Mouse (Mus musculus) ovary, postnatal 10 days (tissue): Measurements from ENCODE around the gene Macrod2.
"Not testable (repeated sequence)": the region's sequence is repeated elsewhere in the genome, so short reads cannot be mapped to it uniquely, and the experiment has no call there.

Source experiments
- DNase-seq: peaks from one replicate; pipeline ENCODE4 v3.0.0; 2022; ENCODE audit warnings: low spot score

Macrod2 gene

GRCm38 (mm10) chr2:140703377-140703776 is 308.3 kb downstream of the Macrod2 start:
- no peak for DNase-seq

DNA sequence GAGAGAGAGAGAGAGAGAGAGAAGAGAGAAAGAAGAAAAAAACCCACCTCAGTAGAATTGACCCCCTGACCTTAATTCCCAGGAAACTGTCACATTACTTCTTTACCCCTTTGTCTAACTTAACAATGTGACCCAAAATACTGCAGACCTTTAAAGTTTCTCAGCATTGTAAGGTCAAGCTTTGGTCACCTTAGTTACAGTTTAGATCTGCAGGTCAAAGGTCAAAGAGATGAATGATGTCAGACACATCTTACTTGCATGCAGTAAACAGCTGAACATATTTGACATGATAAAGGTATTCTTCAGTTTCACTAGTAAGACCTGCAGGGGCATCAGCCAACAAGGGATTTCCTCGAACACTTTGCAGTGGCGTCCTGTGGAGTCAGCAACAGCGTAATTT is 309.0 kb downstream of the Macrod2 start:
- no peak for DNase-seq

DNA sequence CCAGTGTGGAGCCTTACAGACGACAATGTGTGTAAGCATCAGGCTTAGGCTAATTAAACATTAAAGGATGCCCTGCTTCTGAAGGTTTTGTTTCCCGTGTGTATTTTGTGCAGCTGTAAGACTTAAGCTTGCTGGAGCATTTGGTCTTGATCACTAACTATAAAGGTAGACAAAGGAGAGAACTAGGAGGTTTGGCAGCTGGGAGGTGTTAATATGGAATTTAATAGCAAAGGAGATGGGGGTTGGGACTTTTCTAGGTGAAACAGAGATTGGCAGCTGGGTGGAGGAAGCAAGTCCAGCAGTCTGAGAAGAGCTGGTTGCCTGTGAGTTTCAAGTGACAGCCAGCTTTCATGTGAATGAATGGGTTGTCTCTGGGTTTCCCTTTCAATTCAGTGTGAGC is 310.2 kb downstream of the Macrod2 start:
- DNase-seq, result no peak

- no peak for DNase-seq
Observed at GRCm38 (mm10) chr2:140707550-140707949, 312.4 kb downstream of the Macrod2 start.

DNA sequence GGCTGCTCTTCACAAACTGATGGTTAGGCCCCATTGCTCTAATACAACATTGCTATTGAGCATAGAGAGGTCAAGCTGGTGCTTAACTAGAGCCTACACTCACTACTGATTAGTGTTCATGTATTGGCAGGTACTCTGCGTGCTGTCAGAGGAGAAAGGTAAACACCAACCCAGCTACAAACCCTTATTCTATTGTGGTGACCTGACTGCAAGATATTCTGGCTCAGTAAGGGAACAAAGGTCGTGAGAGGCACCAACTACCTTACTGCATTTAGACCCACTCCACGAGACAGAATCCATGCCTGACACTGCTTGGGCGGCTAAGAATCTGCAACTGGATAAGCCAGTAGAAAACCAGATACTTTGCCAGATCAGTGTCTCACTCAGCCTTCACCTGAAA is 320.7 kb downstream of the Macrod2 start:
- no peak for DNase-seq

- no peak for DNase-seq
Observed at GRCm38 (mm10) chr2:140717407-140717806, 322.3 kb downstream of the Macrod2 start.

GRCm38 (mm10) chr2:140732616-140733183 is 337.6 kb downstream of the Macrod2 start:
- no peak for DNase-seq

DNA sequence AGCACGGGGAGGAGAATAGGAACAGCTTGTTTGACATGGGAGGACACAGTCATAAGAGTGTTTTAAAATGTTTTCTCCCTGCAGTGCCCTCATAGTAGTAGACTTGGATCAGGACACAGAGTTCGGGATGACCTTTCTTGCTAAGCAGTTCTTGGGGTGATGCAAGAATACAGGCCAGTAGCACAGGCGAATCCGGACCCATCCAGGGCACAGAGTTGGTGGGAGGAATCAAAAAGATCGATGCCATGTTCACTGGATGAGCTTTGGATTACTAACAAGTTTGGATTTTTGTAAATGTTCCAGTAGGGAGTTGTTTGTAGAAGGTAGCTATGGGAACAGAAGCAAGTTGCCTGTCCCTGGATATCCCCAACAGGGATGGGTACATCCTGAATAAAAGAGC is 345.4 kb downstream of the Macrod2 start:
- DNase-seq, result no peak

DNA sequence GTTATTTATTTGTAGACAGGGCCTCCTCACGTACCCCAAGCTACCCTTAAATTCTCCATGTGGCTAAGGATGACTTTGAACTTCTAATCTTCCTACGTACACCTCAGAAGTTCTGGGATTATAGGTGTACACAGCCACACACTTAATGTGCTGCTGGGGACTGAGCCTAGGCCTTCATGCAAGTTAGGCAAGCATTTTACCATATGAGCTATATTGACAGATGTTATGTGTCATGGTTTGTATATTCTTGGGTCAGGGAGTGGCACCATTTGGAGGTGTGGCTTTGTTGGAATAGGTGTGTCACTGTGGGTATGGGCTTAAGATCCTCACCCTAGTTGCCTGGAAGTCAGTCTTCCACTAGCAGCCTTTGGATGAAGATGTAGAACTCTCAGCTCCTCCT is 347.8 kb downstream of the Macrod2 start:
- not testable (repeated sequence) for DNase-seq

DNA sequence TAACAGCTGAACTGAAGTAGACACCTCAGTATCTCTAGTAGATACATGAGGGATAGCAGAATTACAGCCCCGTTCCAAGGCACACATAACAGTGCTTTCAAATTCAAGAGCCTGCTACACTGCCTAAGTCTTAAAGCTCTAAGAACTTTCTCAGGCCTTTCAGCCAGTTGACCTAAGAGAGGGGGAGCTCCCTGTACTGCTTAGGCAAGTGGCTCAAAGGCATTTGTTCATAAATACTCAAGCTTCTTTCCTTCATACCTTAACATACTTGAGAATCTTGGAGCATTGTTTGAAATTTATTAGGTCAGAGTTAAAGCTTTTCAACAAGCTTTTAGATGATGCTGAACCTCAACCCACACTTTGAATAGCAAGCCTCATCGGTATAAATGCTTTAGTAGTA is 363.8 kb downstream of the Macrod2 start:
- DNase-seq, result no peak

- no peak for DNase-seq
Observed at GRCm38 (mm10) chr2:140759732-140760131, 364.6 kb downstream of the Macrod2 start.

DNA sequence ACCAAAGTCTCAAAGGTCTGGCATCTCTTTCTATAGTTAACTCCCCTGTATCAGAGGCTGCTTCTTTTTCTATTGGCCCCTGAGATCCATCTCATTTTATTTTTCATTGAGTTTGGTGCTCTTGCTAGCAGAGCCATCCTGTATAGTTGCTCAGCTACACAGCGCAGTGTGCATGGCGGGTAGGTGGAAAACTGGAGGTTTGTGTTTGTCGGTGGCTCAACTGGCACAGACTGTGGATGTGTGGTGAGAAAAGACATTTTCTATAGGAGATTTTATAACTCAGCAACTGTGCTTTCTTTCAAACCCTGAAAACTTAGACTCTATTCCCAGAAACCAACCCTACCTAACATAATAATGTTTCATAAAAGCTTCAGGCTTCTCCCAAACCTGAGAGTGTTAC is 365.0 kb downstream of the Macrod2 start:
- DNase-seq, result no peak

- no peak for DNase-seq
Observed at GRCm38 (mm10) chr2:140763076-140763891, 368.2 kb downstream of the Macrod2 start.

DNA sequence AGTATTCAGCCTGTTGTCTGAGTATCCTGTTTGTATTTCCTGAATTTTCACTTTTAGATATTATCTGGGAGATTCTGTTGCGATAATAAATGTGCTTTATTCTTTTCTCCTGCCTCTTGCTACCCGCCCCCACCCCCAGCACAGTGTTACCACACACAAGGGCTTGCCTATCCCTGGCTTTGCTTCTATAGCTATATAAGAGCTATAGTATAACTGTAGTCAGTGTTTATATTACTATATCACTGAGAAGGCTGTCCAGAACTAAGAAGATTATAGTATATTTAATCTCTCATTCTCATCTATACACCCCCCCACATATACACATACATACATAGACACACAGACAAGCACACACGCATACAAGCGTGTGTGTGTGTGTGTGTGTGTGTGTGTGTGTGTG is 374.4 kb downstream of the Macrod2 start:
- no peak for DNase-seq

GRCm38 (mm10) chr2:140772825-140773224 is 377.7 kb downstream of the Macrod2 start:
- DNase-seq, result no peak

- no peak for DNase-seq
Observed at GRCm38 (mm10) chr2:140773456-140773855, 378.3 kb downstream of the Macrod2 start.

- DNase-seq, result no peak
Observed at GRCm38 (mm10) chr2:140774808-140775370, 379.8 kb downstream of the Macrod2 start.

DNA sequence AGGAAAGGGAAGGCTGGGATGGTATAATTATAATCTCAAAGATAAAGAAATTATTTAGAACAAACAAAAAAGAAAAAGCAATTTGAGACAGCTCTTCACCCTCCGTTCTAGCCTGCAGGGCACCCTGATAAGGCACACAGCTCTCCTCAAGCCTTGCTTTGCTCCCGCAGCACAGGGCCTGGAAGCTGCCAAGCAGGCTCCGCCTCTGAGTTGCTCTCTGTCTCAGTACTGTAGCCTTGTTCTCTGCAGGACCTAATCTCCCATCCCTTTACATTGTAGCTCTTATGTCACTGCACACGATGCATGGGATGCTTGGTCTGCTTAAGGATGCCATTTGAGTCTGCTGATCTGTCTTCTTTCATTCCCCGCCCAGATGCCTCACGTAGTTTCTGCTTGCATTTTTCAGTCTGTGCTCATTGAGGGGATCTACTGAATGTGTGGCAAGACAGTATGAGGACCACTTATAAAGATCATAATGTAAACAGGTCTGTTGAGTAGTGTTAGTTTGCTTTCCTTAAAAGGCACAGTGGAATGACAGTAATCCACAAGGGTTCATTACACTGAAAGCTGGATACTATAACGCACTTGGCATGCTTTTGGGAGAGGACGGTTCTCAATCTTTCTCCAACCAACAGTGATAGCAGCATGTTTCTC is 380.5 kb downstream of the Macrod2 start:
- DNase-seq, result no peak

DNA sequence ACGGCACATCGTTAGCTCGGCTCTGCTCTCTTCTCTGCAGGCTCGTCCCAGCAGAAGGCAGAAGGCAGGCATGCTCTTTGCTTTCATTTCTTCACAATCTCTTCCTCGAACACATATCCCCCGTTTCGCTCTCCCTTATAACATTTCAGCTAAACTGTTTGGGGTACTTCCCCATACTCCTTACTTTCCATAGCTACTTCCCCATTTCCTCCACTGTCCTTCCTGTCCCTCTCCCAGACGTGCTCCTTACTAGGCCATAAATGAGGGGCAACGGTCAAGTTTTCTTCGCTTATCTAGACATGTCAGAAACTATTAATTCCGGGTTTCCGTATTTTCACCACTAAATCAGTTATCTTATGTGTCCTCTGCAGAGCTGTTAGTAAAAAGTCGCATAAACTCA is 383.1 kb downstream of the Macrod2 start:
- no peak for DNase-seq

GRCm38 (mm10) chr2:140783041-140783440 is 387.9 kb downstream of the Macrod2 start:
- DNase-seq, result no peak

- no peak for DNase-seq
Observed at GRCm38 (mm10) chr2:140784626-140785025, 389.5 kb downstream of the Macrod2 start.

- DNase-seq, result no peak
Observed at GRCm38 (mm10) chr2:140790363-140790762, 395.3 kb downstream of the Macrod2 start.
